Mouse (Mus musculus) brain, adult 10 weeks (tissue): ENCODE data around the gene Rcan1. TPM values are rescaled to one million over a fixed set of nuclear protein-coding genes. Genes with fewer than 3 reads are reported as not detected.

ENCODE experiments used
- polyA plus RNA-seq: library from polyadenylated mRNA; stranded (reverse); fragments of 350-450 nt; fragmentation: Illumina TruSeq; extraction: RNeasy Lipid Tissue Mini Kit (QIAGEN cat#74804); gene quantifications from one replicate; pipeline ENCODE4 v1.2.3, GENCODE M21; 2015; ENCODE audit warnings: low read depth, low replicate concordance

The Rcan1 gene
- polyA plus RNA-seq: 52.2 TPM

GRCm38 (mm10) chr16:92470706-92471105 lies at the start of gene Rcan1:
Gene Rcan1 (minus strand): TSS chr16:92470867.

DNA sequence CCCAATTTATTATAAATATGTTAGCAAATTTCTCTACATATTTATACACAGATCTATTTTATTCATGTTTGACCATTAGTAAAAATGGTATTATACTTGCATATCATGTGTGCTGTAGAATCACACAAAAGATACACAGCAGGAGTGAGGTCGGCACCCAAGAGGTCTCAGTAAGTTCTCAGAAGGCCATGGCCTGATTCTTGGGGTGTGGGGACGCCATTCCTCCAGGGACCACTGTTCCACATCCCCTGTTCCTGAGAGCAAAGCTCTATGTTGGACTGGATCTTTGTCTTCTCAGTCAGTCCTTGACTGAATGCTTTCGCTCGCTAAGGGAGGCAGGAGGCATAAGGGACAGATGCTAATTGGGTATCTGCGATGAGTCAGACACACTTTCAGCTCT lies 14.8 kb upstream of the Rcan1 start, which contains the start of gene Clic6:
Gene Clic6, plus strand, starts transcription at position 301 of the 400 bp plus-strand sequence.

GRCm38 (mm10) chr16:92359229-92359628 lies 111.4 kb downstream of the Rcan1 start, which contains the start of gene Kcne1:
Gene Kcne1 (minus strand): TSS chr16:92359468.

Other genes with a start within 250 kb of the Rcan1 start
- gene Kcne2, start 178.5 kb downstream of the Rcan1 start, polyA plus RNA-seq: 6.8 TPM
- gene Smim11, start 169.6 kb downstream of the Rcan1 start, polyA plus RNA-seq: 69.2 TPM
- not detected for gene Fam243, start 149.4 kb downstream of the Rcan1 start, polyA plus RNA-seq
- gene Kcne1, start 111.4 kb downstream of the Rcan1 start, polyA plus RNA-seq: not detected
- gene Clic6, start 14.9 kb upstream of the Rcan1 start, polyA plus RNA-seq: 6.9 TPM